Mouse (Mus musculus) kidney, adult 11 months (tissue): Measurements from ENCODE around the gene Lysmd2.
A peak's percentile ranks its signal among the peaks of the same experiment; 100 is the strongest.
"Not testable (repeated sequence)": the region's sequence is repeated elsewhere in the genome, so short reads cannot be mapped to it uniquely, and the experiment has no call there.

Source experiments
- DNase-seq: peaks from one replicate; pipeline ENCODE4 v3.0.0; 2022

Gene Lysmd2

DNA sequence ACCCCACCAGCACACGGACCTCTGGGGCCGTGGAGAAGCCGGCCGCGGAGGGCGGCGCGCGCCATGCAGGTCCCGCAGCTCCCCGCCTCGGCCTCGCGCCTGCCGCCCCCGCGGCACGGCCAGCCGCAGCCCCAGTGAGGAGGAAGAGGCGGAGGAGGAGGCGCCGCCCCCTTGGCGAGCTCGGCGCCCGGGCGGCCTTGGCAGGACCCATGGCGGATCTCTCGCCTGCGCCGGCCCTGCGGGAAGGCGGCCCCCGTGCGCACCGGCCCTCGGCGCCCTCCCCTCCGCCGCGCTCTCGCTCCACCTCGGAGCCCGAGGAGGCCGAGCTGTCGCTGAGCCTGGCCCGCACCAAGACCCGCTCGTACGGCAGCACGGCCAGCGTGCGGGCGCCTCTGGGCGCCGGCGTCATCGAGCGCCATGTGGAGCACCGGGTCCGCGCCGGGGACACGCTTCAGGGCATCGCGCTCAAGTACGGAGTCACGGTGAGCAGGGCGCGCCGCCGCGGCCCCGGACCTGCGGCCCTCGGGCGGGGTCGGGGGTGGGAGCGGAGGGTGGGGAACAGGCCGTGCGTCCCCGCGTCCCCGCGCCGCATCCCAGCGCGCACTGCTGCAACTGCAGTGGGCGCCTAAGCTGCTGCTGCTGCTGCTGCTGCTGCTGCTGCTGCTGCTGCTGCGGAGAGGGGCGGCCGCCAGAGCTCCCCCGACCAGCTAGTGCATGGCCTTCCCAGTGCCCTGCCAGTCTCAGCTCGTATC lies at the start of gene Lysmd2:
TSS of gene Lysmd2 (plus strand) at position 186 of the 752 bp plus-strand sequence.
- DNase-seq = peak; percentile 9

DNA sequence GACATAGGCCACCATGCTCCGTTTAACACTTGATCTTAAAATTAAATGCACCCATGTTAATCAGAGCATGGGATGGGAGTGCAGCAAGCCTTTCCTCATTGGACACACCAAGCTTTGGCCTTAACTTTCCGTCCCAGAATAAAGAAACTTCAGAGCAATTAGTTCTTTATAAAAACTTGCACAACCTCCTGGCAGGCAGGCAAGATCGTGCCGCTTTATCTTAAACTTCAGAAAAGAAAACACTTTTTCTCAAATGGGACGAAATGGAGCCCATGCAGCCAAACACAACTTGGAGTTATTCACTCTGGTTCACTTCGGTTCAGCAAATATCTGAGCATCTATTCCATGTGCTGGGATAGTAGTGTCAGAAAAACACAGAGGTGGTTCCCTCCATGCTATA lies 46.2 kb upstream of the Lysmd2 start:
- DNase-seq = no peak

DNA sequence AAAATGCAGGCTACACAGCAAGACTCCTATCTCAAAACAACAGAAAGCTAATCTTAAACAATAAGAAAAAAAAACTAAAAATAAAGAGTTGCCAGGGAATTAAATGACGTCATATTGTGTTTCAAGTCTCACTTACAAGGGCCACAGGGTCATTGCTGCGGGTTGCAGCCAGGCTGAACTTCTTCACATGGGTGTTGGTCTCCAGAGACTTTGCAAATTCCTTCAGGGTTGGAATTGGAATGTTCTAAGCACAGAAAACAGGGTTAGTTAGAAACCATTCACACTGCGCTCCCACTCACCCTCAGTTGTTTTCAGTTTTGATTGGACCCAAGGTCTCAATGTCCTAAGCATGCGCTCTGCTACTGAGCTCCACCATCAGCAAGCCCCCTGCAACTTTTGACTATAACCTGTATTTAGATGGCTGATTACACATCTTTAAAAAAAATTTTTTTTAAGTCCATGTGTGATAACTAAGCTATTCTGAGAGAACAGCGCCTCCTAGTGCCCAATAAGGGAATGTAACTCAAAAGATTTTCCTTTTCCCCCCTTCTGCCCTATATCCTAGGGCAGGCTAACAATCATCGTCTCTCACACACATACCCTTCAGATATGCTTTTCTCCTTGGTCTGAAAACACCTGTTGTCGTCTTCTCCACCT lies 43.7 kb upstream of the Lysmd2 start:
- peak; percentile 22 for DNase-seq

DNA sequence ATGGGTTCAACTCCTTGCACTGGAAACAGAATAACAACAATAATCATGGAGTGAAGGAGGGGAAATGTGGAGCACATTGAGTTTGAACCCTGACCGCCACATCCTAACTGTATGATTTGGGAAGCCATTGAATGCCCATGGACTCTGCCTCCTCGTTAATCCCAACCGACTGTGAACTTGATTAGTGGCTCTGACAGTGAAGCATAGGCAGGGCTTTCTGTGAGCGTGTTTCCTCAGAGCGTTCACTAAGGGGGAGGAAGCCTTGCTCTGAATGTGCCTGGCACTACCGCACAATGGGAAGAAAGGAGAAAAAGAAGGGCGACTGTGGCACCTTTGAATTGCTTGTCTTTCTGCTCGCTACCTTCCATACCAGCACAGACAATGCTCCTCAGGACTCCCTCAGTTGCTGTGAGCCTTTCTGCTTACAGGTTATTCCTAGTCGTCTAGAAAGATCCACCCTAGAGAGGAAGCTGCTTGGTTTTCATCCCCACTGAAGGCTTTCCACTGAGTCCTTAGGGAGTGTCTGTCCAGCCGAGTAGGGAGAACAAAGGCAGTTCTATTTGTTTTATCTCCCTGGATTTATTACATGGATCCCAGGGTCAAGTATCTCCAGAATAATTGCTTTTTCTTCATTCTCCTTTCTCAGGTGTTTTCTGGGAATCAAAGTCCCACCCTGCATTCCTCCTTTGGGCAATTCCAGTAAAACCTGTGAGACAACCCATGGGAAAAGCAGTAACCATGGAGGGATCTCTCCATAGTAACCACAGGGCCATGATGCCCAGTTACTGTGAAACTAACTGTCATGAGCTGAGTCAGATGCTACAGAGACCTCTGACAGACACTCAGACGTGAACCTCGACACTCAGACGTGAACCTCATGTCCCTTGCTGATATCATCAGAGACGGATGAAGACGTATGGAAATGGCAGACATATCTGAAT lies 35.4 kb upstream of the Lysmd2 start:
- DNase-seq = no peak

DNA sequence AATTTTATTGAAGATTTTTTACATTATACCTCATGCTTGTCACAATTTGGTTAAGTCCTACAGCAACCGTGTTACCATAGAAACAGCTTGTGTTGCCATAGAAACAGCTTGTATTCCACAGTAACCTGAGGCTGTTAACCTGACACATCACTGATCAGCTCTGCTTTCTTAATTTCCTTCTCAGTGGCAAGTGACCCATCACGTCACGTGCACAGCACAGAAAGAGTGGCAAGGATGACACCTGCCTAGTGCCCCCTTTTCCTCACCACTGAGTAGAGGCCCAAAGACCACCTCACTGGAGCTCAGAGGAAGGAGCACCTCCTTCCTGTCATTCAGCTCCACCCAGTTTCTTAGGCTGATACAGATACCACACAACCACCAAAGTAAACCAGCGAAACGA lies 32.1 kb upstream of the Lysmd2 start:
- DNase-seq = no peak

DNA sequence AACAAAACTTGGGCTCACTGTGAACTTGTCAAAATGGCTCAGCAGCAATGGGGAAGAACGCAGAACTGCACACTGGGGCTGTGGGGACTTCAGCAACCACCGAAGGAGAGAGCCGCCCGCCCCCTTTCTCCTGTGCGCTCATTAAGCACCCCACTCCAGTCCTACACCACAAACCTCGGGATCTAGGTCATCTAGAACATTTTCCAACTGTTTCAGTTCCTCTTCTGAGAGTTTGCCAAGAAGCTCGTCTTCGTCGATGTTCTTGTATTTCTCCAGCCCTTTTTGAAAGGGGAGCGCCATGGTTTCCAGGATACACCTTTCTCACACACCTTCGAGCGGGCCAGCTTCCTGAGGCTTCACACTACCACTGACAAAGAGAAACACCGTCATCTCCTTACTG lies 28.5 kb upstream of the Lysmd2 start:
- no peak for DNase-seq

DNA sequence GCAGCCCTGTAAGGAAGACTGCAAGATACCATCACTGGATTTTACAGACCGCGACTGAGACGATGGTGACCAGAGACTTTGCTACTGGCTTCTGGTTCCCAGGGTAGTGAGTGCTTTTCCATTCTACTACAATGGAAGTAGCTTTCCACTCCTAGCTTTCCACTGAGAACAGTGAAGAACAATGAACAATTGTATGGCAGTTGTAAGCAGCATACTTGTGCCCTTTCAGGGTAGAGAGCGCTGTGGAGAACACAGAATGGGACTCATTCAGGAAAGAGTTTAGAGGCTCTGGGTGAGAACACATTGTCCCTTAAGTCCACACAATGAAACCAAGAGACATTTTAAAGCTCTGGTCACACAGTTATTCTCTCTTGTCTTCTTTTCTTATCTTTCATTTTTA lies 27.9 kb upstream of the Lysmd2 start:
- no peak for DNase-seq

DNA sequence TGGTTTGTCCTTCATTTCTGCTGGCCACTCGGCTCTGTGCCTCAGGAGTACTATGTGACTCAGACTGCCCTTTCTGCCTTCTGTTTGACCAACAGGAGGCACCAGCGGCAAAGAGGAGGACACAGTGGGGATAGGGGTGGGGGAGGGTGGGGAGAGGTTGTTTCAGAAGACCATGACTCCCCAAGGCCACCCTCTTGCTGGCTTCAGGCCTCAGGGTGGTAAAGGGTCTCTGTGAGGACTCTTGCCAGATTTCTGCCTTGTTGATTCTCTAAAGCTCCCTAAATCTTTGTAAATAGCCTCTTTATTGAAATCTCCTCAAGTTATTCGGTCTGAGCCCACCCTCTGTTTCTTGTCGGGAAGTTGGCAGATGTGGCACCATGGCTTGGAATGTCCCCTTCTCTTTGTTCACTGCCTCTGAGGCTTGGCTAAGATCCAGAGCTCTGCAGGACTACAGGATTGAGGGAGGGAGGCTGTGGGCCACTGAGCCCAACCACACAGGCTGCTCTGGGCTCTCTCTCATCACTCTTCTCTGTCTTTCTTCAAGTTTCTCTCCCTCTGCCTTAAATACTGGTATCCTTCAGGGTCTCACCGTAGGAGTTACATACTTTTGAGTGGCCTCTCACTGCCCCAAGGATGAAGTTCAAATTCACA lies 26.2 kb upstream of the Lysmd2 start:
- DNase-seq = no peak

DNA sequence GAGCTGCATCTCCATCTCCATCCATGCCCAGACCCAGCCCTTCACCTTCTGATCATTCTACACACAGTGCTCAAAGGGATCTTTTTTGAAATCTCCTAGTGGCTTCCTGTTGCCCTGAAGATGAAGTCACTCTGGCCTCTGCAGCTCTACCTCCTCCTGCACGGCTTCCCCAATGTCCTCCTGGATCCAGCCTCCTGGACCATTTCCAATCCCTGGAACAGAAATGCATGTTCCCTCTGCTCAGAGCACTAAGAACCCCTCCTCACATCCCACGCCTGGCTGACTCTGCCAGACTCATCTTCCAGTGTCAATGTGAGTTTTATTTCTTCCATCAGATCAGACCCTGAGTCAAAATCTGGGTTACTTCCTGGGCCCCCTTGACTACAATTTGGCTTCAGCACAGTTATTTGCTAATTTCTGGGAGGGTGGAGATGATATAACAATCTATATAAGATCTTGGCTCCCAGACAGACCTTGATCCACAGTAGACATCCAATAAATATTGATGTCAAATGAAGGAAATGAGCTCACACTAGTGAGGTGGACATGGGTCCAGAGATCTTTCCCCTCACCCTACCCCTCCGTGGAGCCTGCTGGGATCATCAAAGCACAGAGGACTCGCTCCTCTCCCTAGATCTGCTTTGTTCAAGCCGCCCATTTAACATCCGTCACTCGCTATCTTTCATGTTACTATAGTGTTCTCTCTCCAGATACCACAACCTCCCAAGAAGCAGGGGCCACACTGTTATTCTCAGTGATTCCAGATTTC lies 25.2 kb upstream of the Lysmd2 start:
- no peak for DNase-seq

DNA sequence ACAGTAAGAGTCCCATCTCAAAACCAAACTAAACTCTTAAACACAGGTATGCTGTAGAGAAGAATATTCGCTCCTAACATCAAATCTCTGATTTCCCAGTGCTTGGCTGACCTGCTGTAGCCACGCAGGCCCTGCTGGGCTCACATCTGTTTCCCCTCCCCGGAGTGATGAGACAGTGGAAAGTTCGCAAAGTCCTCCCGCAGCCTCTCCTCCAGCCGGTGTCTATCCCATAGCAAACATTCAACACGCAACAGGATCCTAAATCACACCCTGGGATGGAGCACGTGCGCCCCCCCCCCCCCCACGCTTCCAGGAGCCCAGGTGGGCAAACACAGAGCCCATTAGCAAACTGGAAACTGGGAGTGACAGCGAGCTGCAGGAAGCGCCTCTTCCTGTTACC lies 24.0 kb upstream of the Lysmd2 start:
- DNase-seq = no peak

DNA sequence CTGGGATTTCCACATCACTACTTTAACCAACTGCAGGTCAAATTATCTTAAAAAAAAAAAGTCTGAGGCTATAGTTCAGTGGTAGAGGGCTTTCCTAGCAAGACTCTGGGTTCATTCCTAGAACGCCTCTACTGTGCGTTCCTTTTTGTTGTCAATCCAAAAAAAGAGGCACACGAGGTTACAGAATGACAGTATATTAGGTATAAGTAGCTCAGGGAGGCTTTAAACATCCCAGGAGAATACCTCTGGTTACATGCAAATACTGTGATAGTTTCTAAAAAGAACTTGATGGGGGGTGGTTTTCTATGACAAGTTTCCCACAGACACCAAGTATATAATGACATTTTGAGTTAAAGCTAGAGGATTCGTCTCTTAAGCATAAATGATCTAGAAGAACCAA lies 18.0 kb upstream of the Lysmd2 start:
- no peak for DNase-seq

DNA sequence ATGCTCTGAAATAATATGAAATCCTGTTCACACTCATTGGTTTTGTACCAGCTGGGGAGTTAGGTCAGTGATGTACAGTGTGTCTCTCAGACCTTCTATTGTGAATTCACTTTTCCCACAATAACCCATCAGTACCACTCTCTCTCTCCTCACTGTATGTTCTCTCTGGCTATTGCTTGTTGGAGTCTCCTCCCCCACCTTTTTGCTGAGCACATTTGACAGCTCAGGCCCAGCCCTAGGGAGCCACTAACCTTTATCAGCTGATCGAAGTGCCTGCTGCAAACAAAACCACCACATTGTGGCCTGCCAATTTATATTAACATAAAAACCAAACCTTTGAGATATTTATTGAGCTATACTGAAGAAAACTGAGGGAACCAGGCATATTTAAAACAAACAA lies 16.0 kb upstream of the Lysmd2 start:
- no peak for DNase-seq

DNA sequence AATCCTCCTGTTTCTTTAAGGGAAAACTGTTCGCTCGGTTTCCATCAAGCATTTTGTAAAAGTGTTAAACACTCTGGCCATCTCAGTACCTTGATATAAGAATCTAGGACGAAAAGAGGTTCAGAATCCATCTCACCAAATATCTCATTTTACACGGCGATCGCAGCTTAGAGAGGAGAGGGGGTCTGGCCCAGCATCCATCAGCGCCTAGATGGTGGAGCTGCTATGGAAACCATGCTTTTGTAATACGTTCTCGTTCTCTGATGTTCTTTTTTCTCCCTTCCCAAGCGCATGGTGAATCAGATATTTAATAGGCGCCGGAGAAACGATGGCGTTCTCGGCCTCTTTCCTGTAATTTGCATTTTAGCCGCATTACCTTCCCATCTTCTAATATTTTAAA lies 15.6 kb upstream of the Lysmd2 start:
- DNase-seq = no peak

DNA sequence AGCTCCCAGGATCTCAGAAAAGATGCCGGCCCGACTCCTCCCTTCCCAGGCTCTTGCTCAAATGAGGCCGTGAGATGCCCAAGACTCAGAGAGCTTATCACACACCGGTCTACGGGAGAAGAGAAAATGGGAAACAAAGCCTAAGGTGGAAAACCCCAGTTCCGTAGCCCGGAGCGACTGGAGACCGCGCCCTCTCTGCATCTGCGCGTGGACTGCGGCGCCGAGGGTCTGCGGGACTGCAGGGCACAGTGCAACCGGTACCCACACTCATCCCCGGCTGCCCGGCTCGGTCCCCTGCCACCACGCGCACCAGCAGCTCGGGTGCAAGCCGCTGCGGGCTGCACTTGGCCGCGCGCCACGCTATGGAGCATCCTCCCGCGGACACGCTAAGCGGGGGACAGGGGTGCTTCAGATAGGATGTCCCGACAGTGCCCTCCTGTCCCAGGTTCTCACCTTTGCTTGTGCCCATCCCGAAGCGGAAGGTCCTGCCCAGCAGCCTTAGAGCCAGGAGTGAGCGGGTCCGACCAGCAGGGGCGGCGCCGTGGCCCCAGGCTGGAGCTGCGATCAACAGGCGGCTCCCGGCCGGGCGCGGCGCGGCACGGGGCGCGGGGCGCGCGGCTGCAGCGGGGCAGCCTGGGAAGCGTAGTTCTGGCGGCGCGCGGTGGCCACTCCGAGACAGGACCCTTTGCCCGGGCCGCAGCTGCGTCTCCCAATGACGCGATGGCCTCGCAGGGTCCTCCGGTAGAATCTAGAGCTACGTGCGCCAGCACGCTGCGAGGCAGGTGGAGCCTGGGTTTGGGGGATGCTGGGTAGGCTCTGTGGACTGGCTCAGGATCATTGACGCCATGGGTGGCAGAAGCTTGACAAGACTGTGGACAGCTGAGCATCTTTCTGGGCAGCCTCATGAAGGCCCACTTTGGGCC lies 14.7 kb upstream of the Lysmd2 start, which contains the start of gene Tmod2:
TSS of gene Tmod2 (minus strand) at position 755 of the 923 bp plus-strand sequence.
- no peak for DNase-seq

DNA sequence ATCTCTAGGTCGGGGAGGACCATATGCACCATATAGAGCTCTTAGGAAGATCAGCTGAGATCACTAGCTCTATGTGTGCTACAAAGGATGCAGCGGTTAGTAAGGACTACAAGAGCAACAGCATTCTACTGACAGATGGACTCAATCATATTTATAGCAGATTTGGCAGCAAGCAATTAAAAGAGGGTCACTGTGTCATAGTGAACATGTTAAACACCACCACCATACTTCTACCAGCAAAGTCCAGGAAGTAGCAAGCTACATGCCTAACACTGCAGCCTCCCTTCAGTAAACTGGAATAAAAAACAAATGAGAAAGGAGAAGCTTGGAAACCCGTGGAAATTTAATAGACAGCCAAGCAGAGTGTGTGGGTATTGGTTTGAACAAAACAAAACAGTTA lies 9.0 kb upstream of the Lysmd2 start:
- no peak for DNase-seq

DNA sequence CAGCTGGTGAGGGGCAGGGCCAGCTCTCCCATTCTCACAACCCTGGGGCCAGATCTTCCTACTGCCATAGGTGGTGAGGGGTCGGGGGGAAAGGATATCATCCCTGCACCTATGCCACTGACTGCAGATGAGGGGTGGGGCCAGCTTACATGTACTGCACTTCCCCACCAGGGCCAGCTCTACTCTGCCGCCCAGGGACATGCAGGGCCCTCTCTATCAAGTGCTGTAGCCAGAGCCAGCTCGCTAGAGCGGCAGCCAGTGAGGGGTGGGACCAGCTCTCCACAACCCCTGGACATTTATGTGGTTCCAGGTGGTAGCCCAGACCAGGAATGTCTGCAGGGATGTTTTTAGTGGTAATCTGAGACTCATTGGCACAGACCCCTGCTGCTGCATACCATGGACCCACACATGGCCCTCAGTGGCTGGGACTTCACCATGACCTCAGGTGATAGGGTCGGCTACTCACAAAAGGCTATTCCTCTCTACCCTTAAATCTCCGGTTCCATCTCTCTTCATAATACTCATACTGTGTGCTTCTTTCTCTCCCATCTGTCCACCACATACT lies 6.6 kb upstream of the Lysmd2 start:
- no peak for DNase-seq

DNA sequence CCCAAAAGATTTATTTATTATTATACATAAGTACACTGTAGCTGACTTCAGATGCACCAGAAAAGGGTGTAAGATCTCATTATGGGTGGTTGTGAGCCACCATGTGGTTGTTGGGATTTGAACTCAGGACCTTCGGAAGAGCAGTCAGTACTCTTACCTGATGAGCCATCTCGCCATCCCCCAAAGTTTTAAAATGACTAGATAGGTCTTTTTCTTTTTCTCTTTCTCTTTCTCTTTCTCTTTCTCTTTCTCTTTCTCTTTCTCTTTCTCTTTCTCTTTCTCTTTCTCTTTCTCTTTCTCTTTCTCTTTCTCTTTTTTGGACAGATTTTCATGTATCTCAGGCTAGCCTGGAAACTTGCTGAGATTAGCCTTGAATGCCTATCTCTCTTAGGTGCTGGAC lies 5.8 kb upstream of the Lysmd2 start:
- DNase-seq = not testable (repeated sequence)

DNA sequence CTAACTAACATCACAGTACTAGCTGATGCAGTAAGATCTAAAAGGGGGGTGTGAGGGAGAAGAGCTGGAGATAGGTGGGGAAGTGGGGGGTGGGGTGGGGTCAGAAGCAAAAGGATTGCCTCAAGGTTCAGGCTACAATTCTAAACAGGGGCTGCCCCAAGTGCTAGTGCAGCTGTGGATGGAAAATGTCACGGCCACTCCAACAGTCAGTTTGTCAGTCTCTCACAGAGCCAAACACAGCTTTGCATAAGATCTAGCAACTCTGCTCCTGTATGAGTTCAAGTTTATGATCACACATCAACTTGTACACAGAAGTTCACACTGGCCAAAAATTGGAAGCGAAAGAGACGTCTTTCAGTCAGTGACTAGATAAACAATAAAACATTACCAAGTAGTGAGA lies 4.1 kb upstream of the Lysmd2 start:
- no peak for DNase-seq

DNA sequence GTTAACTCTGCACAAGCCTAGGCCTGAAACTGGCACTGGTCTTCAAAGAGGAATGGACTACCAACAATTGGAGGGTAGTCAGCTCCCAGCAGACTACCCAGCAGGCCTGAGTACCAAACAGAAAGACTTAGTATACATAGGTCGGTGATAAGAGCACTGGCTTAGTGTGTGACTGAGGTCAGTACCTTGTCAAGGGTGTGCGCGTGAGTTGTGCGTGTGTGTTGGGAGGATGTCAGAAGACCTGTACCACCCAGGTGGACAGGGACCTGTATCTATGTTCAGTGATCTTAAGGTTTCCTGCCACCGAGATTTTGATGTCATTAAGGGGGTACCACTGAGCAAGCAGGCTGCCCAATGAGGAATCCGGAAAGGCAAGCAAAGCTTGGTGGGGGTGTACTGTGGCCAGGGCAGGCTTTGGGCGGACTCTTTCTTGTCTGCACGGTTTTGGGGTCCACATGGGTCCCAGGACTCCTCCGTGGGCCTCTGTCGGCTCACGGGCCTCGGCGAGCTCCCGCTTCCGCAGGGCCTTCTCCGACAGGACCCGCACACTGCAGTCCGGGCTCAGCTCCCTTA lies 472 bp upstream of the Lysmd2 start:
- no peak for DNase-seq

DNA sequence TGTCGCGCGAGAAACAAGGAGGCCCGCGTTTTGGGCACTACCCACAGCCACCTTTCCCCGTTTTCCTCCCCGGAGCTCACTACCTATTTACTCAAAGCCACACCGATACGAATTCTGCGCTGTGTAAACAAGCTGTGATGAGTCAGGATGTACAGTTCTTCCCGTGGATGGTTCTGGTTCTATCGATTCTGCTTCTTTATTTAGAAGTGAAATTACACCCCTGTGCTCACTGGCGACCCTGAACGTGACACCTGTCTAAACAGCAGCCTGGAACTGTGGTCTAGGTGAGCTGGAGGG lies 715 bp downstream of the Lysmd2 start:
- no peak for DNase-seq
